Mouse (Mus musculus): ENCODE measurements around the gene Arhgdia.

DNA sequence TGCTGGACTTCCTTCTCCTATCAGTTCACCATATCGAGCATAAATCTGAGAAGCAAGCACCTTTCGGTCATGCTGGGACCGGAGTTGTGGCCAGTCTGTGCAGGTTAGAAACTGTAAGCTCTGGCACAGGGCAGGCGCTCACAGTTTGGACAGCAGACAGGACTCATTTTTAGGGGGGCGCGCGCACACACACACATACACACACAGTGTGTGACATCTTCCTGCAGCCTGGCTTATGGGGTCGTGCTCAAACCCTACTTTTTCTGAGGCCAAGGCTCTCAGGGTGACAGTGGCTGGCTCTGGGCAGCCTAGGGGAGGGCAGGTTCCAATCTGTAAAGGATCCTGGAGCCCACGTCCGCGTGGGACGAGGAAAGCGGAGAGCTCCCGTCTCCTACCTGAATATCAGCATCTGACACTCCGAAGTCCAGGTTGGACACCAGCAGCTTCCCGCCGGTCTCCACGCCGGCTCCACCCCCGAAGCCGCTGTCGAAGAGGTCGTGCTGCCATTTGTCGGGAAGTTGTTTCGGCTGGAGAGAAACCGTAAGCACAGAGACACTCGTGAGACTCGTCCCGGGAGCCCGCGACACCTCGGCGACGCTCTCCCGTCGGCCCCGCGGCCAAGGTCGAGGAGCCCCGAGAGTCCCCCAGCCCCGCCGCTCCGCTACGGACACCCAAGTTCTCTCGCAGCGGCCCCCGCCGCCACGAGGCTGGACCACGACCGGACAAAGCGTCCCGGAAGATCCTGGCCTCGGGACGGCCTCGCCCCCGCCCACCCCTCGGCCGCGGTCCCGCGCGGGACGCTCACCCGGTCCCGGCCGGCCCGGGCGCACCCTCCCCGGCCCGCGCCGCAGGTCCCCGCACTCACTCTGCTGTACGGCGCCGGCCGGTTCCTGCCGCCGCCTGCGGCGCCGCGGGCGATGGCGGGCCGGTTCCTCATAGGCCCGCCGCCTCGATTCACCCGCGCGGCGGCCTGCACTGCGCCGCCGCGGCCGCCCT, 16.1 kb upstream of the Arhgdia start:
- TF ChIP-seq POLR2A (IDR thresholded peaks at IDR 0.05; ENCODE audit: borderline replicate concordance, low read depth, low read length) (no peak), CTCF (IDR thresholded peaks at IDR 0.05; ENCODE audit: low read depth, low read length) (no peak)
